Mouse (Mus musculus): ENCODE measurements at regions not wholly inside any gene's neighbourhood (a gene's known extent, or its start where the extent isn't known, plus 50 kb on each side); places are given as distances from the start of the nearest gene placed in this dataset.

GRCm38 (mm10) chr1:33098062-33098461, 551.0 kb upstream of the Gm5415 start:
- H3K9me3 ChIP-seq (replicated peaks; ENCODE audit: control insufficient read depth, low read length) = no peaks in the 10 kb centered on the region
- no peak overlapping the region for H3K4me2 ChIP-seq (ENCODE audit: low read depth, low read length)
- no peak overlapping the region for H3K4me3 ChIP-seq (ENCODE audit: low read length)
- 76% methylated on average over 3 of the region's 3 CpGs for WGBS
- no peak overlapping the region for H3K27ac ChIP-seq (ENCODE audit: low read length)
- H3K9ac ChIP-seq (ENCODE audit: low read length) = no peak overlapping the region
- no peaks in the 10 kb centered on the region for H3K4me1 ChIP-seq (ENCODE audit: control insufficient read depth, insufficient read depth, low read length)
- H3K27me3 ChIP-seq (ENCODE audit: control insufficient read depth, insufficient read depth, low read length) = no peaks in the 10 kb centered on the region
- no peak for ATAC-seq (replicated peaks; ENCODE audit: extremely low read depth, insufficient read depth, low FRiP score)
- no peaks in the 10 kb centered on the region for H3K36me3 ChIP-seq (ENCODE audit: control insufficient read depth, insufficient read depth)

DNA sequence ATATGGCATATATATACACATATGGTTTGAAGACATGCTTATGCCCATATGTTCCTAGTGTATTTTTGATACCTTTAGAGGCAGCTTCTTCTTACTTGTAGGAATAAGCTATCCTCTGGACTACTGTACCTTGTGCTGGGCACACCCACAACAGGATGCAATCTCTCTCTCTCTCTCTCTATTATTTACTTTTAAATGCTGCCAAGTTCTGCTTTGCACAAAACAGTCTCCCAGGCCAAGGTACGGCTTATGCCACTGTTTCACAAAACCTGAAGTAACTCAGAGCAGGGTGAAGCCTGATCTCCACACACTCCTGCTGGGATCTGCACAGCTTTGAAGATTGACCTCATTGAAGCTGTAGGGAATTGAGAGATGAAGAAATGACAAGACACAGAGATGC, 549.8 kb upstream of the Gm5415 start:
- Histone ChIP-seq H3K9ac (ENCODE audit: low read length) (no peak overlapping the region), H3K4me2 (ENCODE audit: low read depth, low read length) (no peak overlapping the region), H3K9me3 (replicated peaks; ENCODE audit: control insufficient read depth, low read length) (no peaks in the 10 kb centered on the region), H3K4me3 (ENCODE audit: low read length) (no peak overlapping the region), H3K4me1 (ENCODE audit: control insufficient read depth, insufficient read depth, low read length) (no peaks in the 10 kb centered on the region), H3K27ac (ENCODE audit: low read length) (no peak overlapping the region), H3K27me3 (ENCODE audit: control insufficient read depth, insufficient read depth, low read length) (no peaks in the 10 kb centered on the region), H3K36me3 (ENCODE audit: control insufficient read depth, insufficient read depth) (no peaks in the 10 kb centered on the region)
- 81% methylated on average over 1 of the region's 1 CpGs for WGBS
- no peak for ATAC-seq (replicated peaks; ENCODE audit: extremely low read depth, insufficient read depth, low FRiP score)

- Histone ChIP-seq H3K4me1 (ENCODE audit: control insufficient read depth, insufficient read depth, low read length) (no peaks in the 10 kb centered on the region), H3K36me3 (ENCODE audit: control insufficient read depth, insufficient read depth) (no peaks in the 10 kb centered on the region), H3K4me2 (ENCODE audit: low read depth, low read length) (no peak overlapping the region), H3K9me3 (replicated peaks; ENCODE audit: control insufficient read depth, low read length) (no peaks in the 10 kb centered on the region), H3K9ac (ENCODE audit: low read length) (no peak overlapping the region), H3K27me3 (ENCODE audit: control insufficient read depth, insufficient read depth, low read length) (no peaks in the 10 kb centered on the region), H3K4me3 (ENCODE audit: low read length) (no peak overlapping the region), H3K27ac (ENCODE audit: low read length) (no peak overlapping the region)
- 77% methylated on average over 1 of the region's 1 CpGs for WGBS
- ATAC-seq (replicated peaks; ENCODE audit: extremely low read depth, insufficient read depth, low FRiP score) = no peak
These were observed 527.5 kb upstream of the Gm5415 start for GRCm38 (mm10) chr1:33074551-33074950.

DNA sequence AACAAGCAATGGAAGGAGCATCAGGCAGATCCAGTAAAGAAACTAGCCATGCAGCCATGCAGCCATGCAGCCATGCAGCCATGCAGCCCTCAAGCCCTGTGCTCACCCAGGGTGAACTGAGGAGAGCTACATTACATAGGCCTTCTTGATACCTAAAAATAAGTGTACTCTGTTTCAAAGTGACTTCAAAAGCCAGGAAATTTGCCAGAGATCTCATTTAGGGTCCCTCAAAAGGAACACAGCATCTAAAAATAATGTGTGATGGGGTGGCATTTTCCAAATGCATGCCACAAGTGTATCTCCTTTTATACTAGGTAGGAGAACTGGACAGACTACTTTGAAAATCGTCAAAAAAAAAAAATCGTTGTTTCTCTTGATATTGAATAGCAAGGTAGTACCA, 510.9 kb upstream of the Gm5415 start:
- no peak for ATAC-seq (replicated peaks; ENCODE audit: extremely low read depth, insufficient read depth, low FRiP score)

DNA sequence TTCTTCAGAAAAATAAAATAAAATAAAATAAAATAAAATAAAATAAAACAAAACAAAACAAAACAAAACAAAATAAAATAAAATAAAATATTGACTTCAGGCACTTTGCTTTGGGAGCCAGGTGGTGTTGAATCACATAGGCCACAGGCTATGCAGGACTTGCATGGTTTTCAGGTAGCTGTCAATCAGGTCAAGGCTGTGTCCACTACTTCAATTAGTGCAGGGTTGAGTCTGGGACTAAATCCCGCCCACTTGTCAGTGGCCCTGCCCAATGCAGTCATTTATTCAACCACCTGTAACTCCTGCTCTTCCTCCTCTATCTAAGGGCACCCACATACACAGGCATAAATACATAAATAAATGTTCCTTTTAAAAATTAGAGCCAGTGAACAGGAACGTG, 497.3 kb upstream of the Gm5415 start:
- Histone ChIP-seq H3K9ac (ENCODE audit: low read length) (no peak overlapping the region), H3K9me3 (replicated peaks; ENCODE audit: control insufficient read depth, low read length) (no peaks in the 10 kb centered on the region), H3K4me3 (ENCODE audit: low read length) (no peak overlapping the region), H3K27me3 (ENCODE audit: control insufficient read depth, insufficient read depth, low read length) (no peaks in the 10 kb centered on the region), H3K4me1 (ENCODE audit: control insufficient read depth, insufficient read depth, low read length) (no peaks in the 10 kb centered on the region), H3K36me3 (ENCODE audit: control insufficient read depth, insufficient read depth) (no peaks in the 10 kb centered on the region), H3K27ac (ENCODE audit: low read length) (no peak overlapping the region), H3K4me2 (ENCODE audit: low read depth, low read length) (no peak overlapping the region)
- WGBS = 71% methylated on average over 2 of the region's 2 CpGs
- ATAC-seq (replicated peaks; ENCODE audit: extremely low read depth, insufficient read depth, low FRiP score) = no peak

More for the DNA sequence above, 510.9 kb upstream of the Gm5415 start:
- Histone ChIP-seq H3K9ac (ENCODE audit: low read length) (no peak overlapping the region), H3K9me3 (replicated peaks; ENCODE audit: control insufficient read depth, low read length) (no peaks in the 10 kb centered on the region), H3K36me3 (ENCODE audit: control insufficient read depth, insufficient read depth) (no peaks in the 10 kb centered on the region), H3K27me3 (ENCODE audit: control insufficient read depth, insufficient read depth, low read length) (no peaks in the 10 kb centered on the region), H3K4me2 (ENCODE audit: low read depth, low read length) (no peak overlapping the region), H3K4me1 (ENCODE audit: control insufficient read depth, insufficient read depth, low read length) (0 out of 2 replicates have a peak, but pooled peaks cover 4% of the 10 kb centered on the region), H3K4me3 (ENCODE audit: low read length) (no peak overlapping the region), H3K27ac (ENCODE audit: low read length) (no peak overlapping the region)
- WGBS = 54% methylated on average over 2 of the region's 2 CpGs

DNA sequence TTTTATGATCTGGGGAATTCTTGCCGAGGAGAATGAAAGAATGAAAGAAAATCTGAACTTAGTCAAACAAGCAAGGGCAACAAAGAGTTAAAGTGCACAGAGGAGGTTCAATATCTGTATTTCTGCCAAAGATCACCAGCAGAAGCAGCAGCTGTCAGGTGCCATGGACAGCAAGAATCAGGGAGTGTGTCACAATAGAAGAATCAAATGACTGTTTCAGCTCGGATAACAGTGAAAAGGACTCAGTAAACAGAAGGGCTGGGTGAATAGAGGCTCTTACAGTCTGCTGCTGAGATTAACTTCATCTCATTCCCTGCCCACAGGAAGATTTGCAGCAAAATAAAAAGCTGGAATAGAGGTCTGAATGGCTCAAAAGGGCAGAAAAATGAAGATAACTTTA, 495.3 kb upstream of the Gm5415 start:
- Histone ChIP-seq H3K27ac (ENCODE audit: low read length) (no peak overlapping the region), H3K9ac (ENCODE audit: low read length) (no peak overlapping the region), H3K4me3 (ENCODE audit: low read length) (no peak overlapping the region), H3K9me3 (replicated peaks; ENCODE audit: control insufficient read depth, low read length) (no peaks in the 10 kb centered on the region), H3K27me3 (ENCODE audit: control insufficient read depth, insufficient read depth, low read length) (no peaks in the 10 kb centered on the region), H3K36me3 (ENCODE audit: control insufficient read depth, insufficient read depth) (no peaks in the 10 kb centered on the region), H3K4me1 (ENCODE audit: control insufficient read depth, insufficient read depth, low read length) (no peaks in the 10 kb centered on the region), H3K4me2 (ENCODE audit: low read depth, low read length) (no peak overlapping the region)
- 49% methylated on average over 2 of the region's 2 CpGs for WGBS
- ATAC-seq (replicated peaks; ENCODE audit: extremely low read depth, insufficient read depth, low FRiP score) = no peak

- no peak overlapping the region for H3K4me3 ChIP-seq (ENCODE audit: low read length)
- H3K27me3 ChIP-seq (ENCODE audit: control insufficient read depth, insufficient read depth, low read length) = no peaks in the 10 kb centered on the region
- ATAC-seq (replicated peaks; ENCODE audit: extremely low read depth, insufficient read depth, low FRiP score) = no peak
- no peaks in the 10 kb centered on the region for H3K4me1 ChIP-seq (ENCODE audit: control insufficient read depth, insufficient read depth, low read length)
- WGBS = 65% methylated on average over 4 of the region's 4 CpGs
- no peak overlapping the region for H3K27ac ChIP-seq (ENCODE audit: low read length)
- H3K36me3 ChIP-seq (ENCODE audit: control insufficient read depth, insufficient read depth) = no peaks in the 10 kb centered on the region
- no peak overlapping the region for H3K9ac ChIP-seq (ENCODE audit: low read length)
- no peak overlapping the region for H3K4me2 ChIP-seq (ENCODE audit: low read depth, low read length)
- no peaks in the 10 kb centered on the region for H3K9me3 ChIP-seq (replicated peaks; ENCODE audit: control insufficient read depth, low read length)
These were observed 493.6 kb upstream of the Gm5415 start for GRCm38 (mm10) chr1:33040740-33041139.

GRCm38 (mm10) chr1:33031991-33032390, 484.9 kb upstream of the Gm5415 start:
- H3K36me3 ChIP-seq (ENCODE audit: control insufficient read depth, insufficient read depth) = no peaks in the 10 kb centered on the region
- no peaks in the 10 kb centered on the region for H3K9me3 ChIP-seq (replicated peaks; ENCODE audit: control insufficient read depth, low read length)
- 82% methylated on average over 3 of the region's 3 CpGs for WGBS
- H3K4me1 ChIP-seq (ENCODE audit: control insufficient read depth, insufficient read depth, low read length) = no peaks in the 10 kb centered on the region
- no peak for ATAC-seq (replicated peaks; ENCODE audit: extremely low read depth, insufficient read depth, low FRiP score)
- H3K27me3 ChIP-seq (ENCODE audit: control insufficient read depth, insufficient read depth, low read length) = no peaks in the 10 kb centered on the region
- no peak overlapping the region for H3K4me2 ChIP-seq (ENCODE audit: low read depth, low read length)
- no peak overlapping the region for H3K27ac ChIP-seq (ENCODE audit: low read length)
- no peak overlapping the region for H3K4me3 ChIP-seq (ENCODE audit: low read length)
- no peak overlapping the region for H3K9ac ChIP-seq (ENCODE audit: low read length)

DNA sequence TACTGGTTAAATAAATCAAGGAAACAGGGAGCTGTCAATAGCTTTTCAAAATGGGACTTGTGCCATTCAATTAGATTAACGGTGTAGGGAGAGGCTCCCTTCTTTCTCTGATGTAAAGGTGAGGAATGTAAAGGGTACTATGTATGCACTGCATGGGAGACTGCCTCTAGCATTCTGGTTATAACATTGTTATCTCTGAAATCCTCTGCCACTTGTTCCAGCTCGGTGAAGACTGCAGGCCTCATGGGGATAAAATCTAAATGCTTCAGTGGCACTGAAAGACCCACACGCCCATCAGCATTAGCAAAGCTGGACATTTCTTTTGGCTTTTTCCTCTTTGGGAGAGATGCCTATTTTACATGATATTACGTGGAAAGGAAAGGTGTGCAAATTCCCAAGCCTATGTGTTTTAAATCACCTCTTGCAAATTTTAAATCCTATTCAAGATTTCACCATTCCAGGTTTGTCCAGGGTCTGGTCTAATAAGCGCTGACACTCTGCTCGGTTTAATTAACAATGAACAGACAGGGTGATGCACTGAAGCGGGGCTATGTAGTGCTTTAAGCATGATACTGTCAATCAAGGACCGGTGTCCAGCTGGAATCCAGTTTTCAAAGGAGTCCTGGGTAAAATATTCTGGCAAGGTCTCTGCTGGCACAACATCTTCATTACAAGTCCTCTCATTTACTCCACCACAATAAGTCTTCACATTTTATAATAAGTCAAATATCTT, 479.8 kb upstream of the Gm5415 start:
- no peaks in the 10 kb centered on the region for H3K9me3 ChIP-seq (replicated peaks; ENCODE audit: control insufficient read depth, low read length)
- H3K36me3 ChIP-seq (ENCODE audit: control insufficient read depth, insufficient read depth) = no peaks in the 10 kb centered on the region
- no peak overlapping the region for H3K4me2 ChIP-seq (ENCODE audit: low read depth, low read length)
- H3K27ac ChIP-seq (ENCODE audit: low read length) = no peak overlapping the region
- no peak overlapping the region for H3K9ac ChIP-seq (ENCODE audit: low read length)
- ATAC-seq (replicated peaks; ENCODE audit: extremely low read depth, insufficient read depth, low FRiP score) = no peak
- 63% methylated on average over 8 of the region's 8 CpGs for WGBS
- no peaks in the 10 kb centered on the region for H3K4me1 ChIP-seq (ENCODE audit: control insufficient read depth, insufficient read depth, low read length)
- H3K27me3 ChIP-seq (ENCODE audit: control insufficient read depth, insufficient read depth, low read length) = no peaks in the 10 kb centered on the region
- no peak overlapping the region for H3K4me3 ChIP-seq (ENCODE audit: low read length)

Data from heart, embryonic 16.5 days (tissue).